Mouse (Mus musculus): ENCODE results near the gene Tapbp.

DNA sequence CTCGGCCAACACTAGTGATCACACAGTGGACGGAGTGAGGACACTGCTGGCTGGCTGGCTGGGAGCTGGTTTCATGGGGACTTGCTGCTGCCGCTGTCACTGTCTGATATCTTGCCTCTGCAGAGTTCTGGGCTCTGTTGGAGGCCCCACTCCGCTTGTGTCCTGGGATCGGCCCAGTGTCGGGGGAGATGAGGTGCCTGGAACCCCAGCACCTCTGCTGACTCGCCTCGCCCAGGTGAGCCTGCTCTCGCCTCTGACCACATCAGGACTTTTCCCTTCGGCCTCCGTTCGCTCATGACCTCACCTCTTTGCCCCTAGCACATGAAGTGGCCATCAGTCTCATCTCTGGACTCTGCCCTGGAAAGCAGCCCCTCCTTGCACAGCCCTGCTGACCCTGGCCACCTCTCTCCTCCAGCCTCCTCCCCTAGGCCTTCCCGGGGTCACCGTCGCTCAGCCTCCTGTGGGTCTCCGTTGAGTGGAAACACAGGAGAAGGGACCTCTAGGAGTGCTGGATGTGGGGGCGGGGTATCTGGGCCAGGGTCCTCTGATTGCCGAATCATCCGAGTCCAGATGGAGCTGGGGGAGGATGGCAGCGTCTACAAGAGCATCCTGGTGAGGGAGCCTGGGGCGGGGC, 19.8 kb downstream of the Tapbp start:
- no peak for TF ChIP-seq POLR2A (IDR thresholded peaks at IDR 0.05; ENCODE audit: insufficient read depth, low read length)
- TF ChIP-seq CTCF (IDR thresholded peaks at IDR 0.05; ENCODE audit: low read depth, low read length): no peak
- no peak for TF ChIP-seq EP300 (IDR thresholded peaks at IDR 0.05; ENCODE audit: insufficient read depth, low read depth, low read length)

All from ES-Bruce4 (cell line).